Mouse (Mus musculus) thymus, adult 18-20 months (tissue): ENCODE measurements around the gene 3110021N24Rik.

Experiments
- DNase-seq, 2 experiments: peaks; one replicate each; pipeline ENCODE4 v3.0.0; 2022; ENCODE audit warnings: mixed read lengths in 2 of 2

The 3110021N24Rik gene

DNA sequence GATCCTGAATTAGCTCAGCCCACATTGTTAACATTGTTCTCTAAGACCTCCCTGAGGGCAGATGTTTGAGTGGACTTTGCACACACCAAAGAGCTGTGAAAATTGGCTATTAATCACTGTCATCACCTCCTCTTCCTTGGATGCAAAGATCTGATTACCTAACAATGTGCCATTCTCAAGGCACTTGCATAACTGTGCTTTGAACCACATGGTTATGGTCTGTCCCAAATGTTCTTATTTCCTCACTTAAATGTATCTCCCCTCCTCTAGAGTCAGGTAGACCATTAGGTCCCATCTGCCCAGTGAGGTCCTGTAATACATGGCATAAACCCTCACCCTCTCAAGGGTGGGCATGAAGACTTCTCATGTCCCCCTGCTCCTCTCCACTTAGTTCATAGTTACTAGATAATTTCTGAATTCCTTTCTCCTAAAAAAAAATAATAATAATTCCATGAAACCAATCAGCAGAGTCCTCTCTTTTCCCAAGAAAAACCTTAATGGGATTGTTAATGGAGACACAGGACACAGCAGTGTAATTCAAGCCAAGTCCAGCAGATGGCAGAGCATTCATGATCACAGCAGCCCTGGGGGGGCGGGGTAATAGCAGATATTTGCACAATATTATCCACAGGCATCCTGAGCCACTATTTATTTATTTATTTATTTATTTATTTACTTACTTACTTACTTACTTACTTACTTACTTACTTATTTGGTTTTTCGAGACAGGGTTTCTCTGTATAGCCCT is 78.8 kb downstream of the 3110021N24Rik start:
- DNase-seq = peak in 1 of 2 experiments; percentile 4

DNA sequence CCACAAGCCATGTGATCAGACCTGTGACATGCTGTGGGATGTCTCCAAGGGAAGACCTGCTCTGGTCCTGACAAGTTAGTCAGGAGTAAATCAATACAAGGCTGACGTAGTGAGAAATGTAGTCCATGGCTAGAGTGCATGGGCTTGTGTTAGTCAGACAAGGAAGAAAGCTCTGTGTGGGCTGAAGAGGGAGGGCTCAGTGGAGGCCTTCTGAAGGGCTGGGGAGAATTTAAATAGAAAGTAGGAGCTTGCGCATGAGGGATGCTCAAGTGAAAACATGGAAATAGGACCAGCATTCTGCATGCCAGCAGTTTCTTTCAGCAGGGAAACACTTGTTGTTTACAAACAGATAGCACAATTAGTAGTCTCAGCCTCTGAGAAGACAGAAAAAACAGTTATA is 84.1 kb downstream of the 3110021N24Rik start:
- no peak for DNase-seq

DNA sequence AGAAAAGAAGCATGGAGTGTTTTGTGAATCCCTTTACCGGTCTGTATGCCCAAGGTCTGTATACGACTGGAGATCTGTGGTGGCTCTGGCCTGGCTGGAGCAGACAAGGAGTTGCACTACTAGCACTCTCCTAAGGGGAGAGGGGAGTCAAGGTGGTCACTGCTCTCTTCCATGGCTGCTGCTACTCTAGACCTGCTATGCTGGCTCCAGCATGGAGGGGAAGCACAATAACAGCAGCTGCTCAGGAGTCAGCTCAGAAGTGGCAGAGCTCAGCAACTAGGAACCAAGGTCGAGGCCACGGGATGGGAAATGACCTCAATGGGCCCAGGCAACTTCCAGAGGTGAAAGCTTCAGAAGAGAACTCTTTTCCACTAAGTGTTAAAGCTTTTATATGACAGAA is 91.7 kb downstream of the 3110021N24Rik start:
- no peak for DNase-seq

DNA sequence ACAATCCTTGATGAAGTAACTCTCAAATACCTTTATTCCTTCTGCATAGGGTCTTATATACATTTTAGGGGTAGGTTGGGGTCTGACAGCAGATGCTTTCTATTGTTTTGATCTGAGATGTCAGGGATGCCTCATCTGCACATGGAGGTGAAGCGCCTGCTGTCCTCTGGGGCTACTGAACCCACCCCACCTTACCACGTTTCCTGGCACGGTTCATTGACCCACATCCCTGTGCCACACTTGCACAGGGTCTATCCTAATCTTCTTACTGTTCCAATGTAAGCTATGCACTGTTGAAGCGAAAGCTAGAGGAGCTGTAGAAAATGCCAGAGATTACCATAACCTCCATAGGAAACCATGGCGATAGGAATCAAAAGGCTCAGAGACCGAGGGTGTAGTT is 92.1 kb downstream of the 3110021N24Rik start:
- DNase-seq = no peak

DNA sequence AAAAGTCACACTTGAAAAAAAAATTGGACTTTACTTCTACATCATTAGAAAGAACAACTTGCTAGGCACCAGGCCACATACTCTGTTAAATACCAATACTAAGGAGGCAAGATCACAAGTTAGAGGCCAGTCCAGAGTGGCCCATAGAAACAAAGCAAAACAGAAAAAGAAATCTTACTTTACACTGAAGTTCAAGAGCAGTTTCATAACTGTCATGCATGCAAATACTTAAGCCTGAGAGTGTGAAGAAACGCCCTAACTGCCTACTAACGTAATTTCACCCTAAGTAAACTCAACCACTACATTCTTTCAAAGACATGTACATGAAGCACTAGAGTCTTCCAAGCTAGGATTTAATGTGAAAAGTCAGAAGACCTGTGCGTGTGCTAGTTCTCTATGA is 106.2 kb downstream of the 3110021N24Rik start:
- no peak for DNase-seq

DNA sequence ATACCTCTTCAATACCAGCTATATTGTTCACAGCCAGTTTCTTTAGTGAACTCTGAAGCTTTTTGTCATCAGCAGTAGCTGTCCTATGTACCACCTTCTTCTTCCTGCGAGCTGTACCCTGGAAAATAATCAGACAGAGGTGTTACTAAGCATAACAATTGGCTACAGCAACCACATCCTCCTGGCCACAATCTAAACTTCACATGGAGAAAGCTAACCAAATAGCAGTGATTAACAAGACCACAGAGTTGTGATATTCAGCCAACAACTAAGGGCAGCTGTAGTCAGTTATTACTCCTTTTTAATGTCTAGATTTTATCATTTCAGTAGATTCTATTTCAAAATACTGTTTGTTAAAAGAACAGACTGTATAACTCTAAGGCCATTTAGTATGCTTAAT is 106.6 kb downstream of the 3110021N24Rik start:
- DNase-seq = no peak

DNA sequence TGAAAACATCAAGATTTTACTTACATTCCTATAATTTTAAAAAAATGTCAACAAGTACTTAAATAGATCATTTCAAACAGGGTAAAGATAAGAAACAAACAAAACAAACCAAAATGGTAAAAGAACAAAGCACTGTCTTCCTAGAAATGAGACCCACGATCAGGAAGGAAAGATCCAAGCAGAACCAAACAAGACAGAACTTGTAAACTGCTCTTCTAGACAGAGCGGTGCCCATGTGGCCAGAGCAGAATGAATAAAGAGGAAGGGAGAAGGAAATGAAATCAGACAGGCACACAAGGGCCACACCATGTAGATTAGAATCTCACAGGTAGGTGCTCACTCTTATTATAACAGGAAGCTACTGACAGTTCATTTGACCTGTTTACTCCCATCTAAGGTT is 107.2 kb downstream of the 3110021N24Rik start:
- no peak for DNase-seq

DNA sequence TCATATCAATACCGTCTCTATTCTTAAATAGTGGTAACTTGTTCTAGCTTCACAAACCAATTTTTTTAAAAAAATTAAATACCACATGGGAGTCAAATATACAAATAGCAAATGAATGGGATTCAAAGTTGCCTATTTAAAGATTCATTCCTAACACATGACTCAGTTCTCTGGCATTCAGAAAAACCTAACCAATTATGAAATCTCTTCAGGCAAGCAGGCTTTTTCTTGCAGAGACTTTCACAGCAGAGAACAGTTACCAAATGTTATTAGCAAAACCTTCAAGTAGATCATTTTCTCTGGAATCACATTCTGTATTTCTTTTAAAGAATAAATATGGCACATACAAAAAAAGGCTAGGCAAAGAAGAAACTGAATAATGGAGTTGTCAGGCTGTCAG is 111.2 kb downstream of the 3110021N24Rik start:
- no peak for DNase-seq
